Mouse (Mus musculus) midbrain, embryonic 10.5 days (tissue): Measurements from ENCODE around the gene Cacna1f. TPM values are rescaled to one million over a fixed set of nuclear protein-coding genes. Genes with fewer than 3 reads are reported as not detected.

Experiments used
- DNase-seq: peaks from one replicate; pipeline ENCODE4 v3.0.0-alpha.2; 2017; ENCODE audit warnings: low spot score
- H3K27ac ChIP-seq: fragments of 300-500 bp; sonication (generic); replicated peaks from 2 replicates; pipeline ENCODE4 v1.5.1; 2016; ENCODE audit warnings: mild to moderate bottlenecking
- H3K27me3 ChIP-seq: fragments of 300-500 bp; sonication (generic); 2 replicates; pipeline ENCODE4 v1.6.1; 2016; ENCODE audit warnings: low read depth, mild to moderate bottlenecking; ENCODE audit not compliant: poor library complexity, severe bottlenecking
- H3K36me3 ChIP-seq: fragments of 300-500 bp; sonication (generic); 2 replicates; pipeline ENCODE4 v1.6.1; 2016; ENCODE audit warnings: mild to moderate bottlenecking, moderate library complexity
- H3K4me1 ChIP-seq: fragments of 300-500 bp; sonication (generic); 2 replicates; pipeline ENCODE4 v1.6.1; 2016
- H3K4me3 ChIP-seq: fragments of 300-500 bp; sonication (generic); 2 replicates; pipeline ENCODE4 v1.5.1; 2016; ENCODE audit warnings: mild to moderate bottlenecking, moderate library complexity
- H3K9me3 ChIP-seq: fragments of 300-500 bp; sonication (generic); replicated peaks from 2 replicates; pipeline ENCODE4 v1.6.1; 2016; ENCODE audit warnings: mild to moderate bottlenecking
- WGBS: fragments of 180-500 bp; shearing (Covaris S2); methylation state at CpG from one replicate; pipeline ENCODE4 v1.1.7; 2016; 5-methylcytosine and 5-hydroxymethylcytosine counted together
- polyA plus RNA-seq: library from polyadenylated mRNA; unstranded; fragments of >200 nt; fragmentation: Nextera tagmentation; extraction: Ambion mirVana; gene quantifications from 2 replicates; pipeline ENCODE4 v1.2.1, GENCODE M21; 2016

Cacna1f gene
- polyA plus RNA-seq, 1 experiment from 2014 or later, result not detected

- H3K9me3 ChIP-seq, result peaks cover 8% of the 10 kb centered on the region; the same call in 1 of the 2 replicates
- H3K4me1 ChIP-seq, result peaks cover 13% of the 10 kb centered on the region; the same call in 1 of the 2 replicates
- WGBS, result 24% methylated on average over 19 of the region's 19 CpGs
- H3K27ac ChIP-seq, result peak overlapping the region; percentile 76
- DNase-seq, result no peak
- H3K4me3 ChIP-seq, result peak overlapping the region; percentile 55
- H3K27me3 ChIP-seq, result peaks cover 23% of the 10 kb centered on the region
- peaks cover 14% of the 10 kb centered on the region for H3K36me3 ChIP-seq
Measured at GRCm38 (mm10) chrX:7670390-7670881, 63.6 kb downstream of the Cacna1f start.

GRCm38 (mm10) chrX:7670921-7671623 is 64.2 kb downstream of the Cacna1f start, which contains the start of gene Plp2:
TSS of gene Plp2 (minus strand) at chrX:7671390.
- WGBS, result 21% methylated on average over 36 of the region's 36 CpGs
- Histone ChIP-seq H3K36me3 (peaks cover 14% of the 10 kb centered on the region), H3K9me3 (peaks cover 7% of the 10 kb centered on the region; the same call in 1 of the 2 replicates), H3K27ac (peak within 1 kb of the TSS; percentile 76), H3K27me3 (peaks cover 28% of the 10 kb centered on the region), H3K4me1 (peaks cover 13% of the 10 kb centered on the region; the same call in 1 of the 2 replicates), H3K4me3 (peak within 1 kb of the TSS; percentile 55)
- DNase-seq, result peak; percentile 36

- peaks cover 28% of the 10 kb centered on the region for H3K27me3 ChIP-seq
- H3K4me3 ChIP-seq, result no peak overlapping the region
- no peak for DNase-seq
- no peak overlapping the region for H3K27ac ChIP-seq
- peaks cover 6% of the 10 kb centered on the region; the same call in 1 of the 2 replicates for H3K36me3 ChIP-seq
- WGBS, result 57% methylated on average over 6 of the region's 6 CpGs
- H3K4me1 ChIP-seq, result peaks cover 13% of the 10 kb centered on the region; the same call in 1 of the 2 replicates
- H3K9me3 ChIP-seq, result peaks cover 4% of the 10 kb centered on the region; the same call in 1 of the 2 replicates
Measured at GRCm38 (mm10) chrX:7672739-7673138, 65.9 kb downstream of the Cacna1f start.

GRCm38 (mm10) chrX:7673578-7674281 is 66.8 kb downstream of the Cacna1f start:
- 0 out of 2 replicates have a peak overlapping the region, but pooled peaks have one; percentile 34 for H3K4me3 ChIP-seq
- WGBS, result 27% methylated on average over 12 of the region's 12 CpGs
- DNase-seq, result no peak
- no peak overlapping the region for H3K27ac ChIP-seq
- H3K4me1 ChIP-seq, result peaks cover 13% of the 10 kb centered on the region; the same call in 1 of the 2 replicates
- H3K36me3 ChIP-seq, result peaks cover 5% of the 10 kb centered on the region; the same call in 1 of the 2 replicates
- peaks cover 4% of the 10 kb centered on the region; the same call in 1 of the 2 replicates for H3K9me3 ChIP-seq
- H3K27me3 ChIP-seq, result peaks cover 28% of the 10 kb centered on the region

GRCm38 (mm10) chrX:7674284-7675000 is 67.6 kb downstream of the Cacna1f start:
- peaks cover 13% of the 10 kb centered on the region; the same call in 1 of the 2 replicates for H3K4me1 ChIP-seq
- WGBS, result 32% methylated on average over 28 of the region's 28 CpGs
- no peak for DNase-seq
- H3K4me3 ChIP-seq, result peak overlapping the region; percentile 34
- peaks cover 4% of the 10 kb centered on the region; the same call in 1 of the 2 replicates for H3K9me3 ChIP-seq
- peak overlapping the region; percentile 17; the same call in 1 of the 2 replicates for H3K27ac ChIP-seq
- no peaks in the 10 kb centered on the region for H3K36me3 ChIP-seq
- peaks cover 28% of the 10 kb centered on the region for H3K27me3 ChIP-seq

GRCm38 (mm10) chrX:7675001-7675380 is 68.1 kb downstream of the Cacna1f start:
- Histone ChIP-seq H3K4me1 (peaks cover 13% of the 10 kb centered on the region; the same call in 1 of the 2 replicates), H3K27ac (peak overlapping the region; percentile 17; the same call in 1 of the 2 replicates), H3K9me3 (peaks cover 8% of the 10 kb centered on the region; the same call in 1 of the 2 replicates), H3K36me3 (no peaks in the 10 kb centered on the region), H3K4me3 (peak overlapping the region; percentile 34), H3K27me3 (peaks cover 28% of the 10 kb centered on the region)
- WGBS, result 29% methylated on average over 10 of the region's 10 CpGs
- no peak for DNase-seq

GRCm38 (mm10) chrX:7678986-7679385 is 72.1 kb downstream of the Cacna1f start:
- H3K36me3 ChIP-seq, result no peaks in the 10 kb centered on the region
- no peak for DNase-seq
- peaks cover 3% of the 10 kb centered on the region; the same call in 1 of the 2 replicates for H3K9me3 ChIP-seq
- H3K4me3 ChIP-seq, result no peak overlapping the region
- H3K27me3 ChIP-seq, result peaks cover 23% of the 10 kb centered on the region
- H3K27ac ChIP-seq, result no peak overlapping the region
- 52% methylated on average over 3 of the region's 3 CpGs for whole genome bisulfite sequencing
- 0 out of 2 replicates have a peak, but pooled peaks cover 5% of the 10 kb centered on the region for H3K4me1 ChIP-seq

- Histone ChIP-seq H3K27me3 (peaks cover 19% of the 10 kb centered on the region; the same call in 1 of the 2 replicates), H3K27ac (no peak overlapping the region; the same call in 1 of the 2 replicates), H3K36me3 (no peaks in the 10 kb centered on the region), H3K4me1 (0 out of 2 replicates have a peak, but pooled peaks cover 4% of the 10 kb centered on the region), H3K4me3 (peak overlapping the region; percentile 48), H3K9me3 (peaks cover 3% of the 10 kb centered on the region; the same call in 1 of the 2 replicates)
- 20% methylated on average over 27 of the region's 27 CpGs for whole genome bisulfite sequencing
- DNase-seq, result peak; percentile 88
Measured at GRCm38 (mm10) chrX:7679405-7680056, 72.6 kb downstream of the Cacna1f start.

- H3K36me3 ChIP-seq, result no peaks in the 10 kb centered on the region
- no peaks in the 10 kb centered on the region for H3K4me1 ChIP-seq
- H3K27me3 ChIP-seq, result peaks cover 16% of the 10 kb centered on the region; the same call in 1 of the 2 replicates
- no peak overlapping the region; the same call in 1 of the 2 replicates for H3K27ac ChIP-seq
- peak overlapping the region; percentile 48 for H3K4me3 ChIP-seq
- H3K9me3 ChIP-seq, result peaks cover 3% of the 10 kb centered on the region; the same call in 1 of the 2 replicates
- WGBS, result 22% methylated on average over 12 of the region's 12 CpGs
- no peak for DNase-seq
Measured at GRCm38 (mm10) chrX:7680057-7680412, 73.2 kb downstream of the Cacna1f start.

- Histone ChIP-seq H3K4me1 (no peaks in the 10 kb centered on the region), H3K27ac (no peak within 1 kb of the TSS), H3K4me3 (peak within 1 kb of the TSS; percentile 48), H3K27me3 (peaks cover 10% of the 10 kb centered on the region; the same call in 1 of the 2 replicates), H3K36me3 (no peaks in the 10 kb centered on the region), H3K9me3 (peaks cover 3% of the 10 kb centered on the region; the same call in 1 of the 2 replicates)
- 66% methylated on average over 14 of the region's 14 CpGs for WGBS
- DNase-seq, result no peak
Measured at GRCm38 (mm10) chrX:7680864-7681263, 74.0 kb downstream of the Cacna1f start, which contains the start of gene Magix. TSS of gene Magix (minus strand) at chrX:7681251.
